Mouse (Mus musculus): ENCODE measurements around the gene Prkag2. TPM values are rescaled to one million over a fixed set of nuclear protein-coding genes. Genes with fewer than 3 reads are reported as not detected.
A peak's percentile ranks its signal among the peaks of the same experiment; 100 is the strongest.

The Prkag2 gene
- polyA plus RNA-seq, 1 experiment from 2014 or later = 54.1 TPM

DNA sequence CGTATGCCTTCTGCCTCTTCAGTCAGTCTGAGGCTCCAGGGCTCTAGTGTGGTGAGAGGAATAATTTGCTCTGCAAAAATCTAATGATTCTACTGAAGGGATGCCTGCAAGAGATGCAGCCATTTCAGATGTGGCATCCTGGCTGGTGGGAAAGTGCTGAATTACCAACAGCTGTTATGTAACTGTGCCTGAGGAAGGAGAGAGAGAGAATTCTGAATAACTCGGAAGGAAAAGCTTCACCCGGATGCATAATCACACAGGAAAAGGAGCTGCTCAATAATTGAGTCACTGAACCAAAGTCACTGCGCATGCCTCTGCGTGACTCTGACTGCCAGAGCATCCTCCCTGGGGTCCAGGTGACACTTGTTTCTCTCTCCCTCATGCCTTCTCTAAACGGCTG lies 186.8 kb downstream of the Prkag2 start:
- no peaks in the 10 kb centered on the region for H3K4me1 ChIP-seq (ENCODE audit: control insufficient read depth, insufficient read depth, low read length)
- no peaks in the 10 kb centered on the region for H3K36me3 ChIP-seq (ENCODE audit: control insufficient read depth, insufficient read depth, low read length)
- 77% methylated on average over 6 of the region's 6 CpGs for whole genome bisulfite sequencing
- H3K4me3 ChIP-seq (ENCODE audit: low read length) = no peak overlapping the region
- H3K27me3 ChIP-seq (replicated peaks; ENCODE audit: control insufficient read depth, insufficient read depth, low read length) = no peaks in the 10 kb centered on the region
- no peaks in the 10 kb centered on the region for H3K9me3 ChIP-seq (ENCODE audit: control insufficient read depth, low read length)
- H3K27ac ChIP-seq (ENCODE audit: low read length) = no peak overlapping the region
- no peak overlapping the region for H3K4me2 ChIP-seq (ENCODE audit: low read depth, low read length)
- H3K9ac ChIP-seq (ENCODE audit: low read depth, low read length) = no peak overlapping the region
- ATAC-seq = no peak

DNA sequence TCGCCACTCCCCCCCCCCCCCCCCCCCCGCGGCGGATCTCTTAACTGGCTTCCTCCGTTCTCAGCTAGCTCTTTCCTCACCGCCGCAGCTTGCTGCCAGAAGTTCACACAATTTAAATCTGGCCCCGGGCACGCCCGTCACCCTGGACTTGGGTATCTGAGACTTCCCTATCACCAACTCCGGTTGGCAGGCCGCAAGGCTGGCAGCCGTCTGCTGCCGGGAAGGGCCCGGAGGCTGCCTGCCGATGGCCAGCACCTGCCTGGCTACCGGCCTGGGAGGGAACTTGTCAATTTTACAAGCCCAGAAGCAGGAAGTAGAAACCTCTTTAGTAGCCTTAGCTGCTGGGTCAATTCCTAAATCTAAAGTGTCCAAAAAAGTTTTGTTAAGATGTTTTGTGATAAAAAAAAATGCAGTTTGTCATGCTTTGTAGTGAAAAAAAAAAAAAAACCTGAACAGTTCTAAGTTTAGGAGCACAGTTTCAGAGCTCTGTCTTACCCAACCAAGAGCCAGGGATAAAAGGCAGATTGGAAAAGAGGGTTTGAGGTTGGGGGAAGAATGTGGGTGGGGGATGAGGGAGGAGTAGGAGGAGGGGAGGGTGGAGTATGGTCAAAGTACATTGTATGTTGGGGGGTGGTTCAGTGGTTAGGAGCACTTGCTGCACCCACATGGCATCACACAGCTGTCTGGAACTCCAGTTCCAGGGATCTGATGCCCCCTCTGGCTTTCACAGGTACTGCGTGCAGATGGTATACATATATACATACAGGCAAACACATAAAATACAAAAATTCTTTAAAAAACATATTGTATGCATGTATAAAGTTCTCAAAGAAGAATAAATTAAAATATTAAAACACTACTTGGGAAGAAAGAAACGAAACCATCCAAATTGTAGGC lies 191.4 kb downstream of the Prkag2 start:
- H3K27me3 ChIP-seq (replicated peaks; ENCODE audit: control insufficient read depth, insufficient read depth, low read length) = no peaks in the 10 kb centered on the region
- 13% methylated on average over 15 of the region's 19 CpGs for WGBS
- H3K9me3 ChIP-seq (ENCODE audit: control insufficient read depth, low read length) = no peaks in the 10 kb centered on the region
- H3K4me1 ChIP-seq (ENCODE audit: control insufficient read depth, insufficient read depth, low read length) = peaks cover 6% of the 10 kb centered on the region; the same call in 1 of the 2 replicates
- no peaks in the 10 kb centered on the region for H3K36me3 ChIP-seq (ENCODE audit: control insufficient read depth, insufficient read depth, low read length)
- H3K4me3 ChIP-seq (ENCODE audit: low read length) = peak overlapping the region; percentile 84
- peak overlapping the region; percentile 88 for H3K9ac ChIP-seq (ENCODE audit: low read depth, low read length)
- peak overlapping the region; percentile 83 for H3K4me2 ChIP-seq (ENCODE audit: low read depth, low read length)
- H3K27ac ChIP-seq (ENCODE audit: low read length) = peak overlapping the region; percentile 97
- ATAC-seq = no peak; the same call in 1 of the 2 replicates

DNA sequence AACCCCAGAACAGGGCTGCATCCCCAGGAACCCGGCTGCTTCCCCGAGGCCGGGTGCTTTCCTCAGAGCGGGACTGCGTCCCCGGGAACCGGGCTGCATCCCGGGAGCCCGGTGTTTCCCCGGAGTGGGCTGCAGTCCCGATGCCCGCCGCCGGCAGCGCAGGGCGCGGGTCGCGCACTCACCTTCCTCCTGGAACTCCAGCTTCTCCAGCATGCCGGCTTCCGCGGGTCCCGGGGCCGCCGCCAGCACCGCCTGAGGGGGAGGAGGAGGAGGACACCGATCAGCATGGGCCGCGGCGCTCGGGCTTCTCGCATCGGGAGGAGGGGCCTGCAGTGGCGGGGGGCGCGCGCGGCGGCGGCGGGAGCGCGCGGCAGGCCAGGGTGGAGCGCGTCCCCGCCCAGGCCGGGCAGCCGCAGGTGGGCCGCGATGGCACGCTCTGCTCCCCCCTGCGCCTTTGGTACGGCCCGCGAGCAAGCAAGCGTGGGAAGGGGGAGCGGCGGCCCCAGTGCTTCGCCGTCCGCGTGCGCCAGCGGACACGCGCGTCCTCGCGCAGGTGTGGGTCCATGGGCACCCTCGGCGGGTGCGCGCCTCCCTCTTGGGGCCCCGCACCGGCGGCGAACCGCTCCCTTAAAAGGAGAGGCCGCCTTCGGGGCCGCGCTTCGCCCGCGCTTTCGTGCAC lies 192.2 kb downstream of the Prkag2 start:
- Histone ChIP-seq H3K4me1 (ENCODE audit: control insufficient read depth, insufficient read depth, low read length) (peaks cover 6% of the 10 kb centered on the region; the same call in 1 of the 2 replicates), H3K9ac (ENCODE audit: low read depth, low read length) (peak overlapping the region; percentile 88), H3K4me3 (ENCODE audit: low read length) (peak overlapping the region; percentile 84), H3K27me3 (replicated peaks; ENCODE audit: control insufficient read depth, insufficient read depth, low read length) (no peaks in the 10 kb centered on the region), H3K9me3 (ENCODE audit: control insufficient read depth, low read length) (no peaks in the 10 kb centered on the region), H3K27ac (ENCODE audit: low read length) (peak overlapping the region; percentile 97), H3K4me2 (ENCODE audit: low read depth, low read length) (peak overlapping the region; percentile 83), H3K36me3 (ENCODE audit: control insufficient read depth, insufficient read depth, low read length) (no peaks in the 10 kb centered on the region)
- peak; percentile 93 for ATAC-seq
- WGBS = 1% methylated on average over 58 of the region's 87 CpGs

DNA sequence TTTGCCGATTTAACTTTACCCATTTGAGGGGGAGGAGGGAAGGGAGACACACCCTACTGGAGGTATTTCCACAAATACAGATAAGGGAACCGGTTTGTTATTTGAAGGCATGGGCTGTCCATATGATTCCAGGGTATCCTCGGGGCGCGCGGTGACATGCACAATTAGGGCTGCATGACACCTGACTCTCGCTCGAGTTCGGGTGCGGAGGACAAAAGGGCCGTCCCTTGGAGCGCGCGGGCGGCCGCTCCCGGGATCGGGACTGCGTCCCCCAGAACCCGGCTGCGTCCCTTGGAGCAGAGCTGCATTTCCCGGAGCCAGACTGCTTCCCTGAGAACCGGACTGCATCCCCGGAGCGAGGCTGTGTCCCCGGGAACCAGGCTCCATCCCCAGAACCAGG lies 192.7 kb downstream of the Prkag2 start:
- H3K27ac ChIP-seq (ENCODE audit: low read length) = peak overlapping the region; percentile 97
- peak; percentile 46 for ATAC-seq
- no peaks in the 10 kb centered on the region for H3K27me3 ChIP-seq (replicated peaks; ENCODE audit: control insufficient read depth, insufficient read depth, low read length)
- under 1% methylated on average over 26 of the region's 26 CpGs for WGBS
- no peaks in the 10 kb centered on the region for H3K9me3 ChIP-seq (ENCODE audit: control insufficient read depth, low read length)
- H3K36me3 ChIP-seq (ENCODE audit: control insufficient read depth, insufficient read depth, low read length) = no peaks in the 10 kb centered on the region
- H3K4me2 ChIP-seq (ENCODE audit: low read depth, low read length) = peak overlapping the region; percentile 83
- H3K4me1 ChIP-seq (ENCODE audit: control insufficient read depth, insufficient read depth, low read length) = peaks cover 6% of the 10 kb centered on the region; the same call in 1 of the 2 replicates
- H3K9ac ChIP-seq (ENCODE audit: low read depth, low read length) = peak overlapping the region; percentile 88
- H3K4me3 ChIP-seq (ENCODE audit: low read length) = peak overlapping the region; percentile 84

DNA sequence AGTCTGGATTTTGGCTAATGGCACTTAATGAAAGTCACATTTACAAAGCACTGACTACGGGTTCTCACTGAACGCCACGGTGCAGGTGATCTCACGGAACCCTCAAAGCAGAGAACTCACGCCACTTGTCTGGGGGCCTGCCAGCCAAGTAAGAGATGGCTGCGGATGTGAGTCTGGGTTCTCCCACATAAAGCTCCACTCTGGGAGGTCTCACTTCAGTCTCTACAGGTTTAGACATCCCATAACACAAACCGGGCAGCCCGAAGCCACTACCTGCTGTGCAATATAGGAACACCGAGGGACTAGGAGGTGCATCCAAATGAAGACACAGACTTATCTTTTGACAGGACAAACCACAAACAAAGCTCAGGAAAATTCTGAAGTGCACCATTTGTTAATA lies 193.6 kb downstream of the Prkag2 start:
- 75% methylated on average over 9 of the region's 9 CpGs for WGBS
- Histone ChIP-seq H3K4me3 (ENCODE audit: low read length) (peak overlapping the region; percentile 84), H3K36me3 (ENCODE audit: control insufficient read depth, insufficient read depth, low read length) (no peaks in the 10 kb centered on the region), H3K4me2 (ENCODE audit: low read depth, low read length) (peak overlapping the region; percentile 83), H3K9me3 (ENCODE audit: control insufficient read depth, low read length) (no peaks in the 10 kb centered on the region), H3K4me1 (ENCODE audit: control insufficient read depth, insufficient read depth, low read length) (peaks cover 6% of the 10 kb centered on the region; the same call in 1 of the 2 replicates), H3K27ac (ENCODE audit: low read length) (no peak overlapping the region), H3K27me3 (replicated peaks; ENCODE audit: control insufficient read depth, insufficient read depth, low read length) (no peaks in the 10 kb centered on the region), H3K9ac (ENCODE audit: low read depth, low read length) (peak overlapping the region; percentile 88)
- no peak for ATAC-seq

DNA sequence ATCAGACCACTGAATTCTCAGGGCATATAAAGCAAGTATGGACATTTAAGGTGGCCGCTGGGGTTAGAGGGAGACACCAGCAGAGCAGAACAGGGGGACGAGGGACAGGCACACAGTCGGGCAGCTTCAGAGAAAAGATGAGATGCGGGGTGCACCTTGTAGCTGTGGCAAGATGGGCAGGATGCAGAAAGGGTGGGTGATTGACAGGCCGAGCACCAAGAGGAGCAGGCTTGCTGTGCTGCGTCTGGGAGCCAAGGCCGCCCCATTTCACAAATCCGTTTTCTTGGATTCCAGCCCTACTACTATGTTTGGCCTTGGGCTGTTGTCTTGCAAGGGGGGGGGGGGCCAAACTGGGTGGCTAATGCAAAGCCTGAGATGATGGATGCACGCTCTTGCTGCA lies 195.5 kb downstream of the Prkag2 start:
- no peak overlapping the region for H3K27ac ChIP-seq (ENCODE audit: low read length)
- no peak overlapping the region for H3K4me3 ChIP-seq (ENCODE audit: low read length)
- no peaks in the 10 kb centered on the region for H3K36me3 ChIP-seq (ENCODE audit: control insufficient read depth, insufficient read depth, low read length)
- H3K27me3 ChIP-seq (replicated peaks; ENCODE audit: control insufficient read depth, insufficient read depth, low read length) = no peaks in the 10 kb centered on the region
- H3K9ac ChIP-seq (ENCODE audit: low read depth, low read length) = no peak overlapping the region
- H3K4me2 ChIP-seq (ENCODE audit: low read depth, low read length) = no peak overlapping the region
- WGBS = 85% methylated on average over 9 of the region's 9 CpGs
- H3K4me1 ChIP-seq (ENCODE audit: control insufficient read depth, insufficient read depth, low read length) = peaks cover 6% of the 10 kb centered on the region; the same call in 1 of the 2 replicates
- ATAC-seq = no peak
- no peaks in the 10 kb centered on the region for H3K9me3 ChIP-seq (ENCODE audit: control insufficient read depth, low read length)

DNA sequence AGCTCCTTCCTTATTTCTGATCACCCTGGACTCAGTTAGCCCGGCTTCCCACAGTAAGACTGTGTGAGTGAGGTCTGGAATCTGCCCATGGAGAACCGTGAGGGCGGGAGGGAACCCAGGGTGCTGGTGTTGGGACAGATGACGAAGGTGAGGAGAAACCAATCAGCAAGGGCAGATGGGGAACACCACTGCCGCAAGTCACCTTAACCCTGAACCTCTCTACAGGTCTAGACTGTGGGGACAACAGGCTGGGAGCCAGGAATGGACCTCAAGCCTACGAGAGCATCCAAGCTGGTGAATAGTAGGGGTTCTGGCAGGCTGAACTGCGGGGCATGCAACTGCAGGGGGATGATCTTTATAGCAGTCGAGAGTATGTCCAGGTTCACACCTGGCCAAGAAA lies 196.0 kb downstream of the Prkag2 start:
- H3K9me3 ChIP-seq (ENCODE audit: control insufficient read depth, low read length) = no peaks in the 10 kb centered on the region
- no peak overlapping the region for H3K27ac ChIP-seq (ENCODE audit: low read length)
- no peak overlapping the region for H3K4me3 ChIP-seq (ENCODE audit: low read length)
- peaks cover 6% of the 10 kb centered on the region; the same call in 1 of the 2 replicates for H3K4me1 ChIP-seq (ENCODE audit: control insufficient read depth, insufficient read depth, low read length)
- H3K27me3 ChIP-seq (replicated peaks; ENCODE audit: control insufficient read depth, insufficient read depth, low read length) = no peaks in the 10 kb centered on the region
- no peak for ATAC-seq
- H3K36me3 ChIP-seq (ENCODE audit: control insufficient read depth, insufficient read depth, low read length) = no peaks in the 10 kb centered on the region
- 90% methylated on average over 8 of the region's 8 CpGs for WGBS
- no peak overlapping the region for H3K4me2 ChIP-seq (ENCODE audit: low read depth, low read length)
- H3K9ac ChIP-seq (ENCODE audit: low read depth, low read length) = no peak overlapping the region

DNA sequence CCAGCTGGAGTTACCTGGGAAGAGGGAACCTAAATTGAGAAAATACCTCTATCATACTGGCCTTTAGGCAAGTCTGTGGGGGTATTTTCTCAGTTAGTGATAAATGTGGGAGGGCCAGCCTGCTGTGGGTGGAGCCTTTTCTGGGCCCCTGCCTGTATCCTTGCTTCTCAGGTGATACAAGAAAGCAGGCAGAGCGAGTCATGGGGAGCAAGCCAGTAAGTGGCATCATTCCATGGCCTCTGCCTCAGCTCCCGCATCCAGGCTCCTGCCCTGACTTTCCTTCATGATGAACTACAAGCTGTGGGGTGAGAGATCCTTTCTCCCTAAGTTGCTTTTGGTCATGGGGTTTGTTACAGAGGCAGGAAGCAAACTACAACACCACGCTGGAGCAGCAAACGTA lies 196.4 kb downstream of the Prkag2 start:
- H3K4me3 ChIP-seq (ENCODE audit: low read length) = no peak overlapping the region
- 79% methylated on average over 4 of the region's 4 CpGs for WGBS
- no peaks in the 10 kb centered on the region for H3K27me3 ChIP-seq (replicated peaks; ENCODE audit: control insufficient read depth, insufficient read depth, low read length)
- H3K4me1 ChIP-seq (ENCODE audit: control insufficient read depth, insufficient read depth, low read length) = peaks cover 6% of the 10 kb centered on the region; the same call in 1 of the 2 replicates
- H3K9ac ChIP-seq (ENCODE audit: low read depth, low read length) = no peak overlapping the region
- no peak overlapping the region for H3K27ac ChIP-seq (ENCODE audit: low read length)
- no peaks in the 10 kb centered on the region for H3K9me3 ChIP-seq (ENCODE audit: control insufficient read depth, low read length)
- ATAC-seq = no peak
- no peaks in the 10 kb centered on the region for H3K36me3 ChIP-seq (ENCODE audit: control insufficient read depth, insufficient read depth, low read length)
- H3K4me2 ChIP-seq (ENCODE audit: low read depth, low read length) = no peak overlapping the region

DNA sequence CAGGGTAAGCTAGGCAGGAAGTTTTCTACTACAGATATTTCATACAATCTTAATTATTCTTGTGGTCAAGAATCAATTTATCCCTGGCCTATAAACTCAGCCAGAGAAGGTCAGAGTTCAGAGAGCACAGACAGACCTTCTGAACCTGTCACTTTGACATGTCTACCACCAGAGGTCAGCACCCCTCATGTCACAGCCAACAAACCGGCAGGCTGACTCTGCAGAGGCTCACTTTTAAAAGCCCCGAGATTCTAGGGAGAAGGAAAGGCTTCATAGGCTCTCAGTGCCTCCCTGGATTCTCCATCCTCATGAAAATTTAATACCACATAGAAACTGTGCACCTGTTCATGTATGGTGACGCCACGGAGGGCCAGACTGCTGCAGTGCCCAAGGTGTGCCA lies 197.6 kb downstream of the Prkag2 start:
- Histone ChIP-seq H3K4me2 (ENCODE audit: low read depth, low read length) (no peak overlapping the region), H3K4me1 (ENCODE audit: control insufficient read depth, insufficient read depth, low read length) (peaks cover 6% of the 10 kb centered on the region; the same call in 1 of the 2 replicates), H3K9me3 (ENCODE audit: control insufficient read depth, low read length) (no peaks in the 10 kb centered on the region), H3K4me3 (ENCODE audit: low read length) (no peak overlapping the region), H3K27me3 (replicated peaks; ENCODE audit: control insufficient read depth, insufficient read depth, low read length) (no peaks in the 10 kb centered on the region), H3K36me3 (ENCODE audit: control insufficient read depth, insufficient read depth, low read length) (no peaks in the 10 kb centered on the region), H3K9ac (ENCODE audit: low read depth, low read length) (no peak overlapping the region), H3K27ac (ENCODE audit: low read length) (no peak overlapping the region)
- peak; percentile 26; the same call in 1 of the 2 replicates for ATAC-seq
- 35% methylated on average over 4 of the region's 4 CpGs for WGBS

Data from intestine, embryonic 16.5 days (tissue).